Mouse (Mus musculus): Measurements from ENCODE around the gene Acsf3.

DNA sequence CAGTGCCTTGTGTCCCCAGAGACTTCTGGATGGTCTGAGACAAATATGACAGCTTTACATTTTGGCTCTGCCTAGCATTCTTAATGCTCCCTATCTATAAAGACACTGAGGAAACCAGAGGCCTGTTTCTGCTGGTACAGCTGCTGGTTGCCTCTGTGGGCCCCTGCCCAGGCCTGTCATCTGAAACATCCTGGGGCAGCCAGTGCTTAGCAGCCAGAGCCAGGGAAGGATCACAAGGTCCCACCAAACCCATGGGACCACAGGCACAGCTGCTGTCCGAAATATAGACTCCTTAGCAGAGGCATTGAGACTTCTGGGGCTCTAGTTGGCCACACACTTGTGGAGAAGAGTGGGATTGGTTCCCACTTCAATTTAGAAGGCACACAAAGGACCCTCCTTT, 9.5 kb downstream of the Acsf3 start:
- TF ChIP-seq CTCF (IDR thresholded peaks at IDR 0.05; ENCODE audit: low read depth) = no peak
- TF ChIP-seq EP300 (IDR thresholded peaks at IDR 0.05; ENCODE audit: low read depth) = no peak
